Mouse (Mus musculus) forebrain, embryonic 15.5 days (tissue): ENCODE measurements around the gene Tanc1. TPM values are rescaled to one million over a fixed set of nuclear protein-coding genes. Genes with fewer than 3 reads are reported as not detected.
"Not testable (repeated sequence)": the region's sequence is repeated elsewhere in the genome, so short reads cannot be mapped to it uniquely, and the experiment has no call there.

Experiments used
- ATAC-seq: fragments of 200-750 bp; cut with Nextera tagmentation; replicated peaks from 2 replicates; pipeline ENCODE4 v1.8.0; 2017; ENCODE audit warnings: mild to moderate bottlenecking, moderate TSS enrichment, moderate library complexity
- H3K27ac ChIP-seq: fragments of 300-500 bp; sonication (generic); replicated peaks from 2 replicates; pipeline ENCODE4 v1.5.1; 2015; ENCODE audit warnings: mild to moderate bottlenecking, inconsistent platforms
- H3K27me3 ChIP-seq: fragments of 300-500 bp; sonication (generic); 2 replicates; pipeline ENCODE4 v1.6.1; 2015; ENCODE audit warnings: inconsistent platforms
- H3K36me3 ChIP-seq: fragments of 300-500 bp; sonication (generic); 2 replicates; pipeline ENCODE4 v1.6.1; 2015; ENCODE audit warnings: mild to moderate bottlenecking, inconsistent platforms
- H3K4me1 ChIP-seq: fragments of 300-500 bp; sonication (generic); 2 replicates; pipeline ENCODE4 v1.6.1; 2015; ENCODE audit warnings: inconsistent platforms
- H3K4me2 ChIP-seq: fragments of 300-500 bp; sonication (generic); replicated peaks from 2 replicates; pipeline ENCODE4 v1.6.1; 2015; ENCODE audit warnings: mild to moderate bottlenecking, inconsistent platforms
- H3K4me3 ChIP-seq: fragments of 300-500 bp; sonication (generic); 2 replicates; pipeline ENCODE4 v1.5.1; 2015; ENCODE audit warnings: mild to moderate bottlenecking, inconsistent platforms
- H3K9ac ChIP-seq: fragments of 300-500 bp; sonication (generic); replicated peaks from 2 replicates; pipeline ENCODE4 v1.6.1; 2015; ENCODE audit warnings: mild to moderate bottlenecking, inconsistent platforms
- H3K9me3 ChIP-seq: fragments of 300-500 bp; sonication (generic); 2 replicates; pipeline ENCODE4 v1.6.1; 2016; ENCODE audit warnings: inconsistent platforms
- WGBS: fragments of 180-500 bp; shearing (Covaris S2); methylation state at CpG from one replicate; pipeline ENCODE4 v1.1.7; 2015; ENCODE audit warnings: mixed read lengths; 5-methylcytosine and 5-hydroxymethylcytosine counted together
- polyA plus RNA-seq: library from polyadenylated mRNA; unstranded; fragments of >200 nt; fragmentation: Nextera tagmentation; extraction: Ambion mirVana; gene quantifications from 2 replicates; pipeline ENCODE4 v1.2.1, GENCODE M21; 2015

The Tanc1 gene
- polyA plus RNA-seq, 1 experiment from 2014 or later: 9.1 TPM

- ATAC-seq: no peak
- H3K4me2 ChIP-seq: no peak overlapping the region
- H3K4me3 ChIP-seq: no peak overlapping the region
- 28% methylated on average over 4 of the region's 4 CpGs for WGBS
- H3K4me1 ChIP-seq: peaks cover 2% of the 10 kb centered on the region; the same call in 1 of the 2 replicates
- H3K9me3 ChIP-seq: no peaks in the 10 kb centered on the region
- H3K36me3 ChIP-seq: no peaks in the 10 kb centered on the region
- no peaks in the 10 kb centered on the region for H3K27me3 ChIP-seq
- no peak overlapping the region for H3K9ac ChIP-seq
- H3K27ac ChIP-seq: no peak overlapping the region
These were observed 228.3 kb downstream of the Tanc1 start for GRCm38 (mm10) chr2:59840191-59840590.

GRCm38 (mm10) chr2:59841189-59841939, 229.5 kb downstream of the Tanc1 start:
- ATAC-seq: peak; percentile 38; the same call in 1 of the 2 replicates
- no peak overlapping the region for H3K27ac ChIP-seq

GRCm38 (mm10) chr2:59841944-59842343, 230.1 kb downstream of the Tanc1 start:
- no peak overlapping the region for H3K4me2 ChIP-seq
- no peak for ATAC-seq
- H3K9ac ChIP-seq: no peak overlapping the region
- peaks cover 2% of the 10 kb centered on the region; the same call in 1 of the 2 replicates for H3K4me1 ChIP-seq
- H3K4me3 ChIP-seq: no peak overlapping the region
- WGBS: 76% methylated on average over 11 of the region's 11 CpGs
- no peak overlapping the region for H3K27ac ChIP-seq
- H3K36me3 ChIP-seq: no peaks in the 10 kb centered on the region
- no peaks in the 10 kb centered on the region for H3K27me3 ChIP-seq
- no peaks in the 10 kb centered on the region for H3K9me3 ChIP-seq

More at GRCm38 (mm10) chr2:59841189-59841939, 229.5 kb downstream of the Tanc1 start:
- Histone ChIP-seq H3K36me3 (no peaks in the 10 kb centered on the region), H3K27me3 (no peaks in the 10 kb centered on the region), H3K9me3 (no peaks in the 10 kb centered on the region), H3K4me1 (peaks cover 2% of the 10 kb centered on the region; the same call in 1 of the 2 replicates), H3K4me3 (no peak overlapping the region), H3K9ac (no peak overlapping the region), H3K4me2 (no peak overlapping the region)
- WGBS: 68% methylated on average over 11 of the region's 12 CpGs

GRCm38 (mm10) chr2:59842556-59843008, 230.7 kb downstream of the Tanc1 start:
- Histone ChIP-seq H3K4me1 (peaks cover 2% of the 10 kb centered on the region; the same call in 1 of the 2 replicates), H3K9ac (no peak overlapping the region), H3K4me3 (no peak overlapping the region), H3K36me3 (no peaks in the 10 kb centered on the region), H3K9me3 (no peaks in the 10 kb centered on the region), H3K4me2 (no peak overlapping the region), H3K27ac (no peak overlapping the region), H3K27me3 (no peaks in the 10 kb centered on the region)
- ATAC-seq: no peak
- WGBS: 72% methylated on average over 6 of the region's 6 CpGs

GRCm38 (mm10) chr2:59843156-59843555, 231.3 kb downstream of the Tanc1 start:
- 85% methylated on average over 21 of the region's 21 CpGs for WGBS
- Histone ChIP-seq H3K4me2 (no peak overlapping the region), H3K36me3 (no peaks in the 10 kb centered on the region), H3K9ac (no peak overlapping the region), H3K9me3 (no peaks in the 10 kb centered on the region), H3K27me3 (no peaks in the 10 kb centered on the region), H3K4me3 (no peak overlapping the region), H3K4me1 (peaks cover 2% of the 10 kb centered on the region; the same call in 1 of the 2 replicates), H3K27ac (no peak overlapping the region)
- no peak for ATAC-seq

GRCm38 (mm10) chr2:59843848-59844247, 232.0 kb downstream of the Tanc1 start:
- H3K27ac ChIP-seq: no peak overlapping the region
- no peaks in the 10 kb centered on the region for H3K36me3 ChIP-seq
- no peak overlapping the region for H3K4me2 ChIP-seq
- H3K4me1 ChIP-seq: peaks cover 2% of the 10 kb centered on the region; the same call in 1 of the 2 replicates
- no peak overlapping the region for H3K9ac ChIP-seq
- no peak for ATAC-seq
- no peaks in the 10 kb centered on the region for H3K27me3 ChIP-seq
- 90% methylated on average over 6 of the region's 6 CpGs for WGBS
- no peak overlapping the region for H3K4me3 ChIP-seq
- no peaks in the 10 kb centered on the region for H3K9me3 ChIP-seq

GRCm38 (mm10) chr2:59851885-59852284, 240.0 kb downstream of the Tanc1 start:
- not testable (repeated sequence) for H3K4me3 ChIP-seq, H3K27ac ChIP-seq, ATAC-seq, H3K27me3 ChIP-seq, H3K4me2 ChIP-seq, H3K9me3 ChIP-seq, H3K9ac ChIP-seq, H3K36me3 ChIP-seq, H3K4me1 ChIP-seq
- 87% methylated on average over 5 of the region's 5 CpGs for WGBS

GRCm38 (mm10) chr2:59852916-59853315, 241.1 kb downstream of the Tanc1 start:
- Histone ChIP-seq H3K4me3 (no peak overlapping the region), H3K9ac (no peak overlapping the region), H3K36me3 (no peaks in the 10 kb centered on the region), H3K4me1 (no peaks in the 10 kb centered on the region), H3K27me3 (no peaks in the 10 kb centered on the region), H3K4me2 (no peak overlapping the region), H3K9me3 (no peaks in the 10 kb centered on the region), H3K27ac (no peak overlapping the region)
- WGBS: 68% methylated on average over 11 of the region's 11 CpGs
- no peak for ATAC-seq

- Histone ChIP-seq H3K36me3 (no peaks in the 10 kb centered on the region), H3K9ac (no peak overlapping the region), H3K27me3 (no peaks in the 10 kb centered on the region), H3K9me3 (no peaks in the 10 kb centered on the region), H3K27ac (no peak overlapping the region), H3K4me3 (no peak overlapping the region), H3K4me1 (no peaks in the 10 kb centered on the region), H3K4me2 (no peak overlapping the region)
- WGBS: 72% methylated on average over 10 of the region's 10 CpGs
- ATAC-seq: 0 out of 2 replicates have a peak, but pooled peaks have one; percentile 35
These were observed 241.7 kb downstream of the Tanc1 start for GRCm38 (mm10) chr2:59853543-59853942.

GRCm38 (mm10) chr2:59854363-59854762, 242.5 kb downstream of the Tanc1 start:
- Histone ChIP-seq H3K36me3 (no peaks in the 10 kb centered on the region), H3K9ac (no peak overlapping the region), H3K27me3 (no peaks in the 10 kb centered on the region), H3K4me1 (no peaks in the 10 kb centered on the region), H3K4me2 (no peak overlapping the region), H3K27ac (no peak overlapping the region), H3K4me3 (no peak overlapping the region), H3K9me3 (no peaks in the 10 kb centered on the region)
- no peak for ATAC-seq
- WGBS: 77% methylated on average over 9 of the region's 9 CpGs

GRCm38 (mm10) chr2:59862618-59863017, 250.8 kb downstream of the Tanc1 start:
- H3K27ac ChIP-seq: no peak overlapping the region
- H3K36me3 ChIP-seq: no peaks in the 10 kb centered on the region
- WGBS: 92% methylated on average over 6 of the region's 6 CpGs
- no peak for ATAC-seq
- H3K9me3 ChIP-seq: no peaks in the 10 kb centered on the region
- no peak overlapping the region for H3K4me2 ChIP-seq
- H3K9ac ChIP-seq: no peak overlapping the region
- H3K27me3 ChIP-seq: no peaks in the 10 kb centered on the region
- no peak overlapping the region for H3K4me3 ChIP-seq
- H3K4me1 ChIP-seq: no peaks in the 10 kb centered on the region

GRCm38 (mm10) chr2:59870526-59870925, 258.7 kb downstream of the Tanc1 start:
- 90% methylated on average over 6 of the region's 6 CpGs for WGBS
- H3K4me3 ChIP-seq: no peak overlapping the region
- no peak overlapping the region for H3K27ac ChIP-seq
- no peak overlapping the region for H3K9ac ChIP-seq
- H3K9me3 ChIP-seq: no peaks in the 10 kb centered on the region
- no peak for ATAC-seq
- no peak overlapping the region for H3K4me2 ChIP-seq
- H3K4me1 ChIP-seq: no peaks in the 10 kb centered on the region
- no peaks in the 10 kb centered on the region for H3K27me3 ChIP-seq
- H3K36me3 ChIP-seq: no peaks in the 10 kb centered on the region
